Mouse (Mus musculus): ENCODE results near the gene Aloxe3. TPM values are rescaled to one million over a fixed set of nuclear protein-coding genes. Genes with fewer than 3 reads are reported as not detected.

The Aloxe3 gene
- total and polyA plus RNA-seq, 3 experiments, result 0.13 TPM; not detected in 2

GRCm38 (mm10) chr11:69099177-69099914 lies 26.4 kb upstream of the Aloxe3 start (continued):
- TF ChIP-seq E2F4 (IDR thresholded peaks at IDR 0.05; ENCODE audit: borderline replicate concordance, low read depth, low read length) (no peak), MXI1 (IDR thresholded peaks at IDR 0.05; ENCODE audit: low read depth, low read length) (no peak), MAFK (IDR thresholded peaks at IDR 0.05; ENCODE audit: borderline replicate concordance, low read depth, low read length) (no peak), RCOR1 (IDR thresholded peaks at IDR 0.05; ENCODE audit: low read depth, low read length) (peak; percentile 24; the same call in 1 of the 2 replicates), HCFC1 (IDR thresholded peaks at IDR 0.05; ENCODE audit: low read depth, low read length) (no peak)

DNA sequence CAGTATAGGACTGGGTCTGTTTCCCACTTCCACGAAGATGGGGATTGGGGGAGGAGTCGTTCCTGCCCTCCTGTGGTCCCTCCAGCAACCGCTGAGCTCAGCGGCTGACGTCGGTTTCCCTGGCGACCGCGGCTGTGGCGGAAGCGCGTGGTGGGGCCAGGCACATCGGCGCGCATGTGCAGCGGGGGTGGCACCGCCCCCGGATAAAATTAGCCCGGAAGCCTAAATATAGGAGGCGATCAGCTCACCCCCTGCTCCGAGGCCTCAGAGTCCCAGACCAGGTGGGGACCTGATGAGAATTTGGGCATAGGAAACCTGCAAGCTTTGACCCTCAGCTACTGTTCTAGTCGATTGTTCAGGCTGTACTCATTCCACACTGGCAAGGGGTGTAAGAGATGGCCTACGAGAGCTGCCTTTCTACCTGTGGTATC lies 25.8 kb upstream of the Aloxe3 start:
- Histone ChIP-seq H3K9me3 (replicated peaks; ENCODE audit: insufficient read depth, low read length) (no peaks in the 10 kb centered on the region), H3K79me2 (ENCODE audit: control insufficient read depth, insufficient read depth, low read length, poor library complexity) (peaks cover 17% of the 10 kb centered on the region), H3K4me1 (ENCODE audit: control insufficient read depth in 1 of 2, insufficient read depth in 2 of 2, low read length in 2 of 2) (peaks cover 17 to 21% of the 10 kb centered on the region in 2 experiments), H3K9ac (ENCODE audit: control insufficient read depth, low read depth, low read length, poor library complexity, severe bottlenecking) (peak overlapping the region; percentile 68), H3K27ac (ENCODE audit: control insufficient read depth, low read depth, low read length) (peak overlapping the region; percentile 70), H3K36me3 (ENCODE audit: control insufficient read depth in 1 of 2, insufficient read depth in 2 of 2, low read length in 2 of 2) (peaks cover 0 to 11% of the 10 kb centered on the region in 2 experiments; a peak in 2 of 4 replicates), H3K27me3 (ENCODE audit: control insufficient read depth in 1 of 2, insufficient read depth in 2 of 2, low read length in 2 of 2) (no peaks in the 10 kb centered on the region), H3K4me3 (ENCODE audit: control insufficient read depth in 1 of 2, insufficient read depth in 1 of 2, low read depth in 2 of 2, low read length in 2 of 2) (peak overlapping the region; percentile 63 to 86)
- DNase-seq (ENCODE audit: low read depth, low spot score), result peak; percentile 95
- peak; percentile 92 for TF ChIP-seq SIN3A (IDR thresholded peaks at IDR 0.05; ENCODE audit: low read length)
- no peak for TF ChIP-seq GATA1 (IDR thresholded peaks at IDR 0.05; ENCODE audit: low read depth, low read length)
- peak; percentile 50 for TF ChIP-seq USF1 (IDR thresholded peaks at IDR 0.05; ENCODE audit: low read depth, low read length)
- no peak for TF ChIP-seq MAFK (IDR thresholded peaks at IDR 0.05; ENCODE audit: borderline replicate concordance, low read depth, low read length)
- peak; percentile 73 for TF ChIP-seq ETS1 (IDR thresholded peaks at IDR 0.05; ENCODE audit: low read depth, low read length)
- no peak for TF ChIP-seq JUND (IDR thresholded peaks at IDR 0.05; ENCODE audit: low read depth, low read length)
- no peak for TF ChIP-seq RCOR1 (IDR thresholded peaks at IDR 0.05; ENCODE audit: low read depth, low read length)
- no peak for TF ChIP-seq POLR2AphosphoS2 (IDR thresholded peaks at IDR 0.05; ENCODE audit: low read length)
- TF ChIP-seq HCFC1 (IDR thresholded peaks at IDR 0.05; ENCODE audit: low read depth, low read length), result peak; percentile 76
- TF ChIP-seq SMC3 (IDR thresholded peaks at IDR 0.05; ENCODE audit: low read depth, low read length), result no peak
- no peak for TF ChIP-seq BHLHE40 (IDR thresholded peaks at IDR 0.05; ENCODE audit: borderline replicate concordance, low read depth, low read length)
- peak; percentile 93 for TF ChIP-seq ELF1 (IDR thresholded peaks at IDR 0.05; ENCODE audit: low read depth, low read length)
- no peak for TF ChIP-seq MYB (IDR thresholded peaks at IDR 0.05; ENCODE audit: low read depth, low read length)
- TF ChIP-seq MXI1 (IDR thresholded peaks at IDR 0.05; ENCODE audit: low read depth, low read length), result peak; percentile 95
- TF ChIP-seq POLR2A (IDR thresholded peaks at IDR 0.05; ENCODE audit: control insufficient read depth in 1 of 2, insufficient read depth in 1 of 2, low read depth in 1 of 2, low read length in 2 of 2, poor library complexity in 1 of 2), result no peak; a peak in 1 of 4 replicates
- 0 out of 4 replicates have a peak, but pooled peaks of 1 of the 2 experiments have one; percentile 12 for TF ChIP-seq EP300 (IDR thresholded peaks at IDR 0.05; ENCODE audit: low read depth in 1 of 2, low read length in 2 of 2)
- peak; percentile 95 for TF ChIP-seq MEF2A (IDR thresholded peaks at IDR 0.05; ENCODE audit: extremely low read depth, insufficient replicate concordance, low read depth, low read length, poor library complexity, severe bottlenecking)
- TF ChIP-seq NRF1 (IDR thresholded peaks at IDR 0.05; ENCODE audit: insufficient read depth, low read depth, low read length, poor library complexity, severe bottlenecking), result peak; percentile 94
- TF ChIP-seq CHD1 (IDR thresholded peaks at IDR 0.05; ENCODE audit: low read depth, low read length), result no peak
- no peak for TF ChIP-seq ZMIZ1 (IDR thresholded peaks at IDR 0.05; ENCODE audit: low read depth, low read length)
- TF ChIP-seq MAX (IDR thresholded peaks at IDR 0.05; ENCODE audit: low read length), result 0 out of 2 replicates have a peak, but pooled peaks have one; percentile 43
